Mouse (Mus musculus) embryonic stem cell, embryonic (primary cell): ENCODE data around the gene Txndc16.

Source experiments
- CTCF ChIA-PET, 4 experiments: fragments of 300-600 bp in 2 of 4; fragments of 350-600 bp in 2 of 4; sonication (Branson Sonifier 250); formaldehyde crosslinking; loops; one replicate each; lab custom pipeline; 2022; ENCODE audit warnings: inconsistent platforms in 2 of 4; lab: Charles Lee
- POLR2A ChIA-PET, 4 experiments: fragments of 300-600 bp in 2 of 4; fragments of 350-600 bp in 2 of 4; sonication (Branson Sonifier 250); formaldehyde crosslinking; loops; one replicate each; lab custom pipeline; 2022; ENCODE audit warnings: antibody characterized with exemption in 4 of 4, inconsistent platforms in 1 of 4; lab: Charles Lee

Txndc16 gene

DNA sequence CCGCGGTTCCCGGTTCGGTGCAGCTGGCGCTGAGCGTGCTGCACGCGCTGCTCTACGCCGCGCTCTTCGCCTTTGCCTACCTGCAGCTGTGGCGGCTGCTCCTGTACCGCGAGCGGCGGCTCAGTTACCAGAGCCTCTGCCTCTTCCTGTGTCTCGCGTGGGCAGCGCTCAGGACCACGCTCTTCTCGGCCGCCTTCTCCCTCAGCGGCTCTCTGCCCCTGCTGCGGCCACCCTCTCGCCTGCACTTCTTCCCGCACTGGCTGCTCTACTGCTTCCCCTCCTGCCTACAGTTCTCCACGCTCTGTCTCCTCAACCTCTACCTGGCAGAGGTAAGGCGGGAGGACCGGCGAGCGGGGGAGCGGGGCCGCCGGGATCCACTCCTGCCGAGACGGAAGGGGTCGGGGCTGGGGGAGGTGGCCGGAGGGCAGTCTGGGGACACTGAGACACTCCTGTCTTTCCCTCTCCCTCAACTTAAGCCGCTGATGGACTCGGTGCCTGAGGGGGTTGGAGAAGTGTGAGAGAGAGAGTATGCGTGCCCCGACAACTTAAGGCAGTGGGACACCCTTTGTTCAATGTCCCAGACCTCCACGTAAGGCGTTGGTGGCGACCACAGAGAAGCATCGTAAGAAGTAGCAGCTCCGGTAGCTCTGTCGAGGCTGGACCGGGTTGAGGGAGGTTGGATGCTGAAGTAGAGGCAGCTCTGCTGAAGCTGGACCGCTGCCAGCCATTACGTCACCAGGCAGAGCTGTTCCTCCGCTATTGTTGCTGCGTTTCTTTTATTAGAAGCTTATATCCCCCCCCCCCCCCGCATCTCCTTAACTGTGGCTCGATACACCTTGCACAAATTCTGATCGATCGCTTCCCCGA lies at the start of gene Txndc16:
Gene Txndc16, minus strand, starts transcription at position 239 of the 867 bp plus-strand sequence.
- POLR2A ChIA-PET, result interaction anchor here (0.6 to 3.5 kb wide), 57 partner anchors 8 to 1924 kb away, joined by 3 to 22 read pairs (median 4); partner anchors contain the start of genes Psmc6 (in 3 of the 4), Styx (in 3 of the 4), Ddhd1 (in 2 of the 4) and Ero1l (in 2 of the 4)
- CTCF ChIA-PET, result interaction anchor here in 3 of 4 experiments (0.6 to 1.4 kb wide), 5 partner anchors 8 to 470 kb away, joined by 4 to 5 read pairs (median 5); partner anchors contain the start of gene Psmc6 (in 1 of the 3)

DNA sequence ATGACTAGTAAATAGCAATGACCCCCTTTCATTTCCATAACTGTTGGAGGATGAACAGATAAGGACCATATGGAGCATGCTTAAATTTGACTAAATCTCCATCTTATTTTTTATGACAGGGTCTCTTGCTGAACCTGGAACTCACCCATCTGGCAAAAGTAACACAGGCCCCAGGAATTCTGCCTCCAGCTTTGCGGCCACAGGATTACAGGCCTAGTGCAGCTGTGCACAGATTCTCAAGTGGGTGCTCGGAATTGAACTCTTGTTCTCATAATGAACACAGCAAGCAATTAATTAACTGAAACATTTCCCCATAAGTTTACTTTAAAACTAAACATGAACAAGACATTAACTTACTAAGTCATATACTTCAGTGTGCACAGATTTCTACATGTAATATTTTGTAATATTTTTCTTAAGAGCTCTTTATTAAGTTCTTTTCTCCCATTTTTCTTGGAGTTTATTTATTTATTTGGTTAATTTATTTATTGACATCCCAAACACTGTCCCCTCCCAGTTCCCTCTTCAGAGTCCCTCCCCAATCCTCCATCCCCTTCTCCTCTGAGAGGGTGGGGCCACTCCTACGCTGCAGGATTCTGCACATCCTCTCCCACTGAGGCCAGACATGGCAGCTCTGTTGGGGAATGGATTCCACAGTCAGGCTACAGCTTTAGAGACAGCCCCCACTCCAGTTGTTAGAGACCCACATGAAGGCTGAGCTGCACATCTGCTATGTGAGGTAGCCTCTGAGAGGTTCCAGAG lies 43.9 kb upstream of the Txndc16 start:
- ChIA-PET CTCF (no interaction called here), POLR2A (no interaction called here)

DNA sequence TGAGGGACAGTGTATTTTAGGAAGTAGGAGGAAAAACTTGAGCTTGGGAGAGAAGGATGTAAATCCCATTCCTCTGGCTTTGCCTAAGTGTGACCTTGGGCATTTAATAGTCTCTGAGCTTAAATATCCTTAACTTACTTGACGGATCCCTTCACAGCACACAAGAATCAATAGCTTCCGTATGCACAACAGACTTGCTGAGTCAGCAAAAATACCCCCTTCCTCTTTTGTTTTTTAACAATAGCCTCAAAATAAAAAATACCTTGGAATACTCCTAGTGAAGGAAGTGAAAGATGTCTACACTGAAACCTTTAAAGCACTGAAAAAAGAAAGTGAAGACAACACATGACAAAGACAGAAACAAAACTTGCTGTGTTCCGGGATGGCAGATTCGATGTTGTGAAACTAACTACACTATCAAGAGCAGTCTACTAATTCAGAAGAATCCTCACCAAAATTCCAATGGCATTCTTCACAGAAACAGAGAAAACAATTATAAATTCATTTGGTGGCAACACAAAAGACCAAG lies 31.5 kb upstream of the Txndc16 start:
- ChIA-PET POLR2A (no interaction called here), CTCF (no interaction called here)

- ChIA-PET POLR2A (no interaction called here), CTCF (interaction anchor here in 2 of 4 experiments (0.6 to 0.7 kb wide), 2 partner anchors 125 to 213 kb away, joined by 3 read pairs; no protein-coding TSS in a partner anchor)
These were observed 21.5 kb upstream of the Txndc16 start for GRCm38 (mm10) chr14:45241613-45242012.

GRCm38 (mm10) chr14:45239042-45239441 lies 18.9 kb upstream of the Txndc16 start:
- ChIA-PET POLR2A (no interaction called here), CTCF (no interaction called here)

- CTCF ChIA-PET, result interaction anchor here in 3 of 4 experiments (0.6 to 1.4 kb wide), 4 partner anchors 9 to 261 kb away, joined by 4 to 9 read pairs (median 5); no protein-coding TSS in a partner anchor
- POLR2A ChIA-PET, result interaction anchor here in 3 of 4 experiments (0.6 to 3.5 kb wide), 30 partner anchors 11 to 1925 kb away, joined by 3 to 22 read pairs (median 4); partner anchors contain the start of genes Ddhd1 (in 2 of the 3), Ero1l (in 2 of the 3), Psmc6 (in 1 of the 3) and Styx (in 1 of the 3)
These were observed 966 bp upstream of the Txndc16 start for GRCm38 (mm10) chr14:45220957-45221630.

- ChIA-PET CTCF (interaction anchor here in 1 of 4 experiments (0.6 kb wide), 1 partner anchor 471 kb away, joined by 4 read pairs; no protein-coding TSS in a partner anchor), POLR2A (interaction anchor here in 3 of 4 experiments (0.6 to 3.5 kb wide), 50 partner anchors 9 to 439 kb away, joined by 3 to 22 read pairs (median 4); partner anchors contain the start of genes Psmc6 (in 3 of the 3), Styx (in 3 of the 3), Ero1l (in 2 of the 3) and Ddhd1 (in 1 of the 3))
These were observed 643 bp downstream of the Txndc16 start, which contains the start of gene Gpr137c for GRCm38 (mm10) chr14:45219281-45220089. TSS of gene Gpr137c (plus strand) at chr14:45219717.

GRCm38 (mm10) chr14:45217693-45218092 lies 2.4 kb downstream of the Txndc16 start:
- CTCF ChIA-PET, result no interaction called here
- POLR2A ChIA-PET, result no interaction called here

DNA sequence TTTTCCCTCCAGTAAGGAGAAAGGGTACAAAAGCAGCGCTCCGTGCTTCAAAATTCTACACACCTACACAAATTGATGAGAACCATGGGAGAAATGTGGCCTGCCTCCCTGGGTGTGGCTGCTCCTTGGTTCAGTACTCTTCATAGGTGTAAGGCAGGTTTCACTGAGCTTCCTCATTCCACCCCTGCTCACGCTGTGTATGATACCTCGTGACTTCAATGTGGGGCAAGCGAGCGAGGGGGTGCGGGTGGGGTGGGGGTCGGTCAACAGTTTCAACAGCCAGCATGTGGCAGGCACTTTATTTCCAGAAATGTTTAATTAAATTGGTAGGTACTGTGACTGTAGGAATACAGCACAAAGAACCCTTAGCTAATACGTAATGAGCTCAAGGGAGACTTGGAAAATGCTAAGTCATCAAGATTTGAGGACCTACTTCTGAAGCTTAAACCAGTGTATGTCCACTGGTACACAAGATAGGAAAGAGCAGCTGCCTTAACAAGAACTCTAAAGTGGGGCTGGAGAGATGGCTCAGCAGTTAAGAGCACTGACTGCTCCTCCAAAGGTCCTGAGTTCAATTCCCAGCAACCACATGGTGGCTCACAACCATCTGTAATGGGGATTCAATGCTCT lies 3.3 kb downstream of the Txndc16 start:
- ChIA-PET POLR2A (interaction anchor here in 1 of 4 experiments (0.6 to 1.4 kb wide), 3 partner anchors 26 to 441 kb away, joined by 3 to 4 read pairs (median 3); partner anchors contain the start of gene Ddhd1), CTCF (interaction anchor here in 1 of 4 experiments (0.7 kb wide), 1 partner anchor 1565 kb away, joined by 4 read pairs; no protein-coding TSS in a partner anchor)

DNA sequence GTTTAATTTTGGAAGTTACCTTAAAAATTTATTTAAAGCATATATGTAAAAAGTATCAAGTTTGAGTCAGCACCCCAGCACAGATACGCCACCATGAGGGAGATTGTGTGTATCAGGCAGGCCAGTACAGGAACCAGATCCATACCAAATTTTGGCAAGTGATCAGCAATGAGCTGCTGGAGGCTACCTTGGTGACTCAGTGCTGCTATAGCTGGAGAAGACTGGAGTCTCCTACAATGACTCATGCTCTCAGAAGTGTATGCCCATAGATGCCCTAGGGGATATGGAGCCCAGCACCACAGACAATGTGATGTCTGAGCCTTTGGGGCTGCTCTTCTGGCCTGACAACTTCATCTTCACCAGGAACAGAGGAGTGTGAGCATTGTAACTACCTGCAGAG lies 8.7 kb downstream of the Txndc16 start:
- ChIA-PET POLR2A (interaction anchor here in 2 of 4 experiments (3.1 to 4.6 kb wide), 2 partner anchors 8 kb away, joined by 14 to 22 read pairs; partner anchors contain the start of genes Gpr137c (in 2 of the 2) and Txndc16 (in 2 of the 2)), CTCF (no interaction called here)

GRCm38 (mm10) chr14:45210683-45211082 lies 9.4 kb downstream of the Txndc16 start:
- ChIA-PET CTCF (no interaction called here), POLR2A (interaction anchor here in 2 of 4 experiments (1.4 to 4.6 kb wide), 3 partner anchors 9 to 26 kb away, joined by 3 to 22 read pairs (median 14); partner anchors contain the start of genes Gpr137c (in 2 of the 2) and Txndc16 (in 2 of the 2))

GRCm38 (mm10) chr14:45200607-45201006 lies 19.5 kb downstream of the Txndc16 start:
- ChIA-PET POLR2A (interaction anchor here in 1 of 4 experiments (0.6 kb wide), 1 partner anchor 20 kb away, joined by 3 read pairs; no protein-coding TSS in a partner anchor), CTCF (interaction anchor here in 3 of 4 experiments (0.6 to 0.7 kb wide), 3 partner anchors 46 to 350 kb away, joined by 3 to 9 read pairs (median 4); no protein-coding TSS in a partner anchor)

DNA sequence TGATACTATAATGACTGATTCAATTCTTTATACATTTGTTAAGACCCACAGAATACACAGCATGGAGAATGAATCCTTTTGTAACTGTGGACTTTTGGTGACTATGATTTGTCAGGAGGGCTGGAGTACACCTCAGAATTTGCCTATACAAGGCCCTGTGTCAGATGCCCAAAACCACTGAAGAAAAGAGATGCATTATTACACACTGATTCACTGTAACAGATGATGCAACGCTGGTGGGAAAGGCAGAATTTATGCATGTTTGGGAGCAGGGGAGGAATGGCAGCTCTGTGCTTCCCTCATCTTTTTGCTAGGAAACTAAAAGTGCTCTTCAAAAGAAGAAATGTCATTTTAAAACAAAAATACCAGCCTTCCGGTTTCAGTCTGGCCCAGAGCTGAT lies 29.1 kb downstream of the Txndc16 start:
- POLR2A ChIA-PET, result interaction anchor here in 1 of 4 experiments (1.1 to 1.4 kb wide), 2 partner anchors 25 to 30 kb away, joined by 3 to 4 read pairs; partner anchors contain the start of gene Txndc16

DNA sequence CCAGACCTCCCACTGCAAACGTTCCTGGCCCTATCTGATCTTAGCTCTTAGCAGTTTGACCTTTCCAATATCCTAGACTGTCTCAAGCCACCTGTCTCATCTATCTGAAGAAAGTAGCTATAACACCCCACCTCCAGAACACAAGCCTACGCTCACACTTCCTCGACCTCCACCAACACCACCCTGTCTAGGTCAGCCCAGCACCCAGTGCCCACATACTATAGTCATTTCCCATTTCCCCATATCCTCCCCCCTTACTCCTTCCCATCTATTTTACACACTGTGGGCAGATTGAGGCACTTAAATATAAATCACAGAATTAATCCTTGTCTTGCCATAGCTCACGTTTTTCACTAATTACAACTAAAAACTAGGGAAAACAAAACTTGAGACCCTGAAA lies 38.5 kb downstream of the Txndc16 start:
- POLR2A ChIA-PET, result no interaction called here
- CTCF ChIA-PET, result interaction anchor here in 1 of 4 experiments (0.5 kb wide), 1 partner anchor 105 kb away, joined by 5 read pairs; no protein-coding TSS in a partner anchor

More for the DNA sequence above, 29.1 kb downstream of the Txndc16 start:
- CTCF ChIA-PET, result no interaction called here

- CTCF ChIA-PET, result interaction anchor here in 1 of 4 experiments (0.6 kb wide), 1 partner anchor 479 kb away, joined by 4 read pairs; no protein-coding TSS in a partner anchor
- POLR2A ChIA-PET, result interaction anchor here in 1 of 4 experiments (1.1 kb wide), 1 partner anchor 40 kb away, joined by 4 read pairs; the partner anchor contains the start of gene Gpr137c
These were observed 40.5 kb downstream of the Txndc16 start for GRCm38 (mm10) chr14:45179606-45180005.
